Mouse (Mus musculus): ENCODE data around the gene Ltbp2.

Gene Ltbp2

DNA sequence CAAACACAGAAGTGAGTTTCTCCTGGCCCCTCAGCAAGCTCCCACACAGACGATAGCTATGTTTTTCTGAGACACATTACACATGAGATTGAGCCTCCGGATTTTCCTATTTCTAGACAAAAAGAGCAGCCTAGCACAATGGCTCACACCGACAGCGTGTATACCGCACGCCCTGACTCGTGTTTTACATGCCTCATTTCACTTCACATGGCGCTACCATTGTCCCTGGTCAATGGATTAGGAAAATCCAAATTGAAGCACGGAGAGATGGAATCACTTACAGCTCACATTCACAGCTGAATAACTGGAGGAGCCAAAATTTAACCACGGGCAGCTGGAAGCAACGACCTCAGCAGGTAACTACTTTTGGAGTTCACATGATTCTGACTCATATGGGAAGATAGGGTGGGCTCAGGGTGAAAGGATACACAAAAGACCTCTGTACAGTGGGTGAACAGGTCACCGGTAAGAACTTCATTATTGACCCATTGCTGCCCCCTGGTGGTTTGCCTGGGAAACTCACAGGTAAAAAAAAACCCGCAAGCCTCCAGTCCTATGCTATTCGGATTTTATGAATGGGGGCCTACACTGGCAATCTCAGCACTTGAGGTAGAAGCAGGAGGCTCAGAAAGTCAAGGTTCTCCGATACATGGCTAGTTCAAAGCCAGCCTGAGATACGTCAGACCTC lies 121.2 kb downstream of the Ltbp2 start:
- peak; percentile 49 for DNase-seq

DNA sequence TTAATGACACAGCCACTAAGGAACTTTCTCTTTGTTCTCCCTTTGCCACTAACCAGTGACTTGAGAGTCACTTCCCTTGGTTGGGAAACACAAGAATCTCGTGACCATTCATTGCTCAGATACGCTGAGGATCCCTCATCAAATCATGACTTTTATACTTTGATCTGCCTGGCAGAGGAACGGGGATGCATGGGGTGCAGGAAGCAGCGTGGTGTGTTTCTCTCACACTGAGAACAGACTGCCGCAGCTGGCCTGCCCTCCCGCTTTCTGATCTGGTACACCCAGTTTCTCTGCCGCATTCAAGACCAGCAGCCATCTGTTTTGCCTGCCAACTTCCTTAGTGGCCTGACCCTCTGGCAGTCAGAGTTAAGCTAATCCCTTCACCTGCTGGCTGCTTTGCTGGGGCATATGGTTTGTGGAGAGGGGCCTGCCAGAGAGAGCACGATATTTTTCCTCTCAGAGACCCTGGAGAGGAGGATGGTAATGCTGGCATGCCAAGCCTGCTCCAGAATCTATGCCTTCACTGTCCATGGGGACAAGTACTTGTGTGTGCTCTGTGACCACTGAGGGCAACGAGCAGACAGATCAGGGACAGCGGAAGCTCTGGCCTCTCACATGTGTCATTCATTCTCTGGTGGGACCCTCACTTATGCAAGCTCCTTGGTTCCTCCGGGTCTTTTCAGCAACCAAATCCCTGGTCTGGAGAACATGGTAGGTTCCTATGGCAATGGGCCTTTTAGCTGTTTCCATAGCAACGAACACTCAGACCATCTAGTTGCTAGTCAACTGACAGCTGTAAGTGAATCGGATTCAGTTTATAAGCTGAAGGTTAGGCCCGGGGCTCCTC lies 124.0 kb downstream of the Ltbp2 start:
- DNase-seq, result peak; percentile 87

DNA sequence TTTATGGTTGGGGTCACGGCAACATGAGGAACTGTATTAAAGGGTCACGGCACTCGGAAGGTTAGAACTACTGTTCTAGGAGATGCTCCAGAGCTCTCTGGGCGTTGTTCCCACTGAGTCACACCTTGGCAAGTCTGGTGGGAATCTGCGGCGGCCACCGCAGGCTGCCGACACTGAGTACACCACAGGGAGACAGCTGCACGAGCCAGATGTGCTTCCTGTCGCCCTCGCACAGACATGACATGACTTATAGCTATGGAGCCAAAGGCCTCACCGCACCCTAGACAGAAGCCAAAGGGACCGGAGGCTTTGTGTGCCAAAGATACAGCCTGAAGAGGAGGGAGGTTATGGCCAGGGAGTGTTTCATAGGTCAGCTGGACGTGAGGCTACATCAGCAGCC lies 125.7 kb downstream of the Ltbp2 start:
- no peak for DNase-seq

DNA sequence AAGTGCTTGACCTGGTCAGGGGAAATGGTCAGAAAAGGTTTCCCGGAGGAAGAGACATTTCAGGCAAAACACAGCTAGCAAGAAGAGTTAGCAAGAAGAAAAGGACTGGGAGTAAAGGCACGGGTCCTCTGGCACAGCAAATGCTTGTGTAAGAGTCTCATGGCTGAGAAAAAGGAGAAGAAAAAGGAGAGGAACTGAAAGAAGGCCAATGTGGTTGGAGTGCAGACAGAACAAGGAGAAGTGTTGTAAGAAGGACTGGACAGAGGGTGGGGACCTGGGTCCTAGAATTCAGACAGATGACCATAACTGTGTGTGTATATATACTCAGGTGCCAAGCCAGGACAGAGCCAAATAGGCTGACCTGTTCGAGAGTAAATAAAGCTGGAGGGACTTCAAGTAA lies 128.2 kb downstream of the Ltbp2 start:
- no peak for DNase-seq

DNA sequence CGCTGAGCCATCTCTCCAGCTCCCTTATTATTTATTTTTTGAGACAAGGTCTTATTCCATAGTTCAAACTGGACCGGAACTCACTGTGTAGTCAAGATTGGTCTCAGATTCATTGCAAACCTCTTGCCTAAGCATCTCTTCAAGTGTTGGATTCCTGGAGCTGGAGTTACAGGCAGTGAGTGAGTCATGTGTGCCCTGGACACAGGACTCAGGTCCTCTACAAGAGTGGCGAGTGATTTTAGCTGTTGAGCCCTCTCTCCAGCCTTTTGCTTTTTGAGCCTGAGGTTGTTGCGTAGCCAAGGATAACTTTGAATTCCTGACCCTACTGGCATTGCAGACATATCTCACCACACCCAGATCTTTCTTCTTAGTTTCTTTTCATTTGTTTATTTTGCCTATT lies 130.6 kb downstream of the Ltbp2 start:
- no peak for DNase-seq

DNA sequence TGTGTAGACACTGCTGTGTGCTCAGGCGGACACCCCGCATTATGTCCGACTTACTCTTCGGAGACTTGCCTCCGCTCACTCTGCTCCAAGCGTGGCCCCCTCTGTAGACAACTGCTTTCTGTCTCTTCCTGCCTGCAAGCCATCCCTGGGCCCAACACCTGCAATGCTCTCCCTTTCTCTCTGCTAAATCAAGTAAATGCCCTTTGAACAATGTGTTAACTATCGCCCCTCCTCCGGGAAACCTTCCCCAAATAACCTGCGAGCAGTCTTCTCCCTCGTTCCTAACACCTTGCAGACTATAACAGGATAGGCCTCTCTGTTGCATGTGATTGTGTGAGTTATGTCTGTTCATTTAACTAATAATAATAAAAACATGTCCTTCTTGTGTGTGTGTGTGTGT lies 132.8 kb downstream of the Ltbp2 start:
- no peak for DNase-seq

DNA sequence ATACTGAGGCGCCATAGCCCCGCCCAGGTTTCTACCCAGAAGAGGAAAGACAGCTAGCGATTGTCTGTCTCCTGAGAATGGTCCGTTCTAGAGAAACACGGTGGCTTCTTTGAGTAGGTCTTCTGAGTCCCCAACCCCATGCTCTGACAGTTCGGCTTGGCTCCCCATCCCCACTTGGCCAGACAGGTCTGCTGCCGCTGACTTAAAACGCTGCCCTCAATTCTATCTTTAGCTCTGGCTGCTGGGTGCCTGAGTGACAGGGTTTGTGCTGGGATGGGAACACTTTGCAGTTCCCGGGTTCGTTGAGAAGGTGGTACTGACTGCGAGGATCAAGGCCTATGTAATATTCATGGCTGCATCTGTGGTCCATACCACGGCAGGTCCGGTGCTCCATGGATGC lies 143.0 kb downstream of the Ltbp2 start:
- DNase-seq, result no peak

All from cerebellum, adult 9-11 months (tissue).